Mouse (Mus musculus): ENCODE results near the gene Zfp943. TPM values are rescaled to one million over a fixed set of nuclear protein-coding genes. Genes with fewer than 3 reads are reported as not detected.
"Not testable (repeated sequence)": the region's sequence is repeated elsewhere in the genome, so short reads cannot be mapped to it uniquely, and the experiment has no call there.

Zfp943 gene
- 17.7 TPM in 2 replicates for polyA plus RNA-seq (2014; fragmentation: Nextera tagmentation; extraction: Ambion mirVana)

DNA sequence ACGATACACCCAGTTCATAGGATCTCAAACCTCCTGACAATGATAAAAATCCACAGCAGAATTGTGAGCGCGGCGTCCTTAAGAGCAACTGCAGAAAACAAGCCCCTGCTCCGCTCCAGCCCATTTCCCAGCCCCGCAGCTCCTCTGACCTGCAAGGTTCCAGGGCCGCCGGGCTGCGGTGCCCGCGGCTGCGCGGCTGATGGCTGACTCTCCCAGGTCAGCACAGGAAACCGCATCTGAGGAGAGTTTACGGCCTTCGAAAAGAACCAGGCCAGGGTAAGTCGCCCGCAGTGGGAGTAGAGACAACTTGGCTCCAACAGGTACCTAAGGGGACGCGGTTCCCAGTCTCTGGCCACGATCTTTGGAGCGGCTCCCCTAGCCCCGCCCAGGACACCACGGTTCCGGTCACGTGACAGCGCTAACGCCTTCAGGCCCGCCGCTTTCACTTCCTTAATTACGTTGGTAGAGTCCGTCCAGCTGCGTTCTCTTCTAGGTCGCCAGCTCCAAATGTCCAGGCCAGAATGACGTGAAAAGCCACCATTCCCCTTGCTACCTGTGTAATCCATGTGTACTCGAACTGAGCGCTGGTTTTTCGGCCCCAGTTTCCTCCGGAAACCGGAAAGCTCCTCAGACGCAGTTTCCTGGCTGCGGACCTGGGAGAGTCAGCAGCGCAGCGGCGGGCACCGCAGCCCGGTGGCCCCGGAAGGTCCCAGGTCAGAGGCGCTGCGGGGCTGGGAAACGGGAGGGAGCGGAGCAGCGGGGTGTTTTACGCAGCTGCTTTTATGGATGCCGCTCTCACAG lies at the start of gene Zfp943, which contains the start of gene Zfp942:
Zfp943 (plus strand) TSS at position 446 of the 801 bp plus-strand sequence.
Zfp942 (minus strand) TSS at position 358 of the 801 bp plus-strand sequence.
- not testable (repeated sequence) for H3K27me3 ChIP-seq (ENCODE audit: control insufficient read depth, insufficient read depth, low read length); H3K36me3 ChIP-seq (ENCODE audit: control insufficient read depth, insufficient read depth, low read length); H3K9me3 ChIP-seq (ENCODE audit: control insufficient read depth, low read length); H3K4me1 ChIP-seq (ENCODE audit: control insufficient read depth, insufficient read depth, low read length)
- Histone ChIP-seq H3K27ac (ENCODE audit: low read depth, low read length) (peak within 1 kb of the TSS; percentile 87), H3K4me2 (replicated peaks; ENCODE audit: low read depth, low read length) (peak within 1 kb of the TSS; percentile 44), H3K4me3 (ENCODE audit: low read length) (peak within 1 kb of the TSS; percentile 57), H3K9ac (ENCODE audit: low read depth, low read length) (peak within 1 kb of the TSS; percentile 64)
- WGBS, result under 1% methylated on average over 39 of the region's 55 CpGs
- peak; percentile 99 for ATAC-seq (ENCODE audit: low FRiP score, low TSS enrichment)

DNA sequence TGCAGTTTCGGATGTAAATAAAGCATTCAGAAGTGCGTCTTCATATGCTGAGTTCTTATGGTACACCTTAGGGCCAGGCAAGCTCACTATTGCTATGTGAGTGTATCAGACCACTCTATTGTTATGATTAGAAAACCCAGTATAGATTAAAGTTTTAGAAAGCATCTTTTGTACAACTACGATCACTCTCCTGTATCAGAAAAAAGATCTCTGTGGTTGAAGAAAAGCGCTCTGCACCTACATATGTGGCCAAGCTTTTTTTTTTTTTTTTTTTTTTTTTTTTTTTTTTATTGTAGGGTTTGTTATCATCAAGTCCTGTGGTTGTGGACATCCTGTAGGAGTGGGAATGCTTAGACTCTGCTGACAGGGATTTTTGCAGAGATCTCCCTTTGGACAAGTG lies 950 bp downstream of the Zfp943 start:
- H3K9me3 ChIP-seq (ENCODE audit: control insufficient read depth, low read length), result no peaks in the 10 kb centered on the region
- ATAC-seq (ENCODE audit: low FRiP score, low TSS enrichment), result no peak
- 60% methylated on average over 4 of the region's 4 CpGs for WGBS
- no peak overlapping the region for H3K27ac ChIP-seq (ENCODE audit: low read depth, low read length)
- H3K4me1 ChIP-seq (ENCODE audit: control insufficient read depth, insufficient read depth, low read length), result peaks cover 7% of the 10 kb centered on the region; the same call in 1 of the 2 replicates
- H3K4me2 ChIP-seq (replicated peaks; ENCODE audit: low read depth, low read length), result peak overlapping the region; percentile 44
- H3K9ac ChIP-seq (ENCODE audit: low read depth, low read length), result peak overlapping the region; percentile 64; the same call in 1 of the 2 replicates
- peak overlapping the region; percentile 57 for H3K4me3 ChIP-seq (ENCODE audit: low read length)
- no peaks in the 10 kb centered on the region for H3K36me3 ChIP-seq (ENCODE audit: control insufficient read depth, insufficient read depth, low read length)
- no peaks in the 10 kb centered on the region for H3K27me3 ChIP-seq (ENCODE audit: control insufficient read depth, insufficient read depth, low read length)

DNA sequence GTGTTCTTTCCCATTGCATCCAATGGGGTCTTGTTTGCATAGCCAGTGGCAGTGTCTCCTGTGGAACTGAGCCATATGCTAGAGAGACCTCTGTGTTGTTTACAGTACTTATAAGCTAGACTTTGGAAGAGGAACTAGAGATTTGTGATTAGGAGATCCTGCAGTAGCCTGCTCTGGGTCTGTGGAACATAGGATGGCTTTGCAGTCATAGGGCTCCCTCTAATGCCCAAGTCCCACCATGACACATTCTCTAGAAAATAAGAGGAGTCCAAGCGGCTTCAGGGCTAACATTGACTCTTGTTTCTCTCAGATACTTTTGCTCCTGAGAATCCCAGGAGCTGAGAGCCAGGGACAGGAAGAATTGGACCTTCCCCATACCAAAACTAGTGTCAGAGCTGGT lies 73.2 kb downstream of the Zfp943 start:
- 40% methylated on average over 1 of the region's 1 CpGs for WGBS
- not testable (repeated sequence) for H3K9me3 ChIP-seq (ENCODE audit: control insufficient read depth, low read length); H3K4me3 ChIP-seq (ENCODE audit: low read length); H3K36me3 ChIP-seq (ENCODE audit: control insufficient read depth, insufficient read depth, low read length); H3K27me3 ChIP-seq (ENCODE audit: control insufficient read depth, insufficient read depth, low read length); H3K4me1 ChIP-seq (ENCODE audit: control insufficient read depth, insufficient read depth, low read length); H3K4me2 ChIP-seq (replicated peaks; ENCODE audit: low read depth, low read length); ATAC-seq (ENCODE audit: low FRiP score, low TSS enrichment); H3K27ac ChIP-seq (ENCODE audit: low read depth, low read length); H3K9ac ChIP-seq (ENCODE audit: low read depth, low read length)

DNA sequence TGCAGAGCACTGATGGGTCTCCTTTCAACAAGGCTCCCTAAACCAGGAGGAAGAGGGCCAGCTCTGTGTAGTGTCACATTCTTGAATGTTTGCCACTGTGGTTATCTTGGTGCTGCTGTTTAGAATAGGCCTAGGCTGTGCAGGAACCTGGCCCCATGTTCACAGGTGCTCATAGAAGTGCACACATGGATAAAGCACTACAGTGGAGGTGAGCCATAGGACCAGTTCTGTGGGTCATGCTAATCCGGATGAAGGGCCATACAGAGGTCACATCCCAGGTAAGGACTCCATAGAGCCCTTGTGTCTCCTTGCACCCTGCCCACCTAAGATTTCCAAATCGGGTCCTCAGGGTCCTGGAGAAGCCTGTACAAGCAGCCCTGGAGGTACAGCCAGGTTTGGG lies 87.1 kb downstream of the Zfp943 start:
- no peaks in the 10 kb centered on the region for H3K9me3 ChIP-seq (ENCODE audit: control insufficient read depth, low read length)
- 77% methylated on average over 2 of the region's 2 CpGs for WGBS
- no peaks in the 10 kb centered on the region for H3K27me3 ChIP-seq (ENCODE audit: control insufficient read depth, insufficient read depth, low read length)
- ATAC-seq (ENCODE audit: low FRiP score, low TSS enrichment), result no peak
- no peaks in the 10 kb centered on the region for H3K4me1 ChIP-seq (ENCODE audit: control insufficient read depth, insufficient read depth, low read length)
- H3K4me2 ChIP-seq (replicated peaks; ENCODE audit: low read depth, low read length), result no peak overlapping the region
- H3K9ac ChIP-seq (ENCODE audit: low read depth, low read length), result no peak overlapping the region
- H3K36me3 ChIP-seq (ENCODE audit: control insufficient read depth, insufficient read depth, low read length), result no peaks in the 10 kb centered on the region
- H3K4me3 ChIP-seq (ENCODE audit: low read length), result no peak overlapping the region
- no peak overlapping the region for H3K27ac ChIP-seq (ENCODE audit: low read depth, low read length)

DNA sequence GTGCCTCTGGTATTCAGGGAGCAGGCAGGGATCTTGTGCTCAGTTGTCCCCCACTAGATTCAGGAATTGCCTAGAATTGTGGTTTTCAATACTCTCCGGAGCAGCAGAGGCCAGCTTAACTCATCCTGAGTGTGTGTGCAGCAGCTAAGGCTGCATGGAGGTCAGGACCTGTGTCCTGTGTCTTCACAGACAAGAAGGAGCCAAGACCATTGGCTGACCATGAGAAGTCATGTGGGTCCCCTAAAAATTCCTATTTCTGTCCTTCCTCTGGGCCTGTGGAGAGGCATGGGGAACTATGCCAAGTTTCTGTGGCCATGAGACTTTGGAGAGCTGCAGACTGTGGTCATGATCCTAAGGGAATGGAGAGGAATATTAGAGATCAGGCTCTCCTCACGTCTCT lies 90.9 kb downstream of the Zfp943 start:
- Histone ChIP-seq H3K4me3 (ENCODE audit: low read length) (no peak overlapping the region), H3K4me2 (replicated peaks; ENCODE audit: low read depth, low read length) (no peak overlapping the region), H3K27ac (ENCODE audit: low read depth, low read length) (no peak overlapping the region), H3K27me3 (ENCODE audit: control insufficient read depth, insufficient read depth, low read length) (no peaks in the 10 kb centered on the region), H3K9me3 (ENCODE audit: control insufficient read depth, low read length) (peaks cover 3% of the 10 kb centered on the region; the same call in 1 of the 2 replicates), H3K9ac (ENCODE audit: low read depth, low read length) (no peak overlapping the region), H3K36me3 (ENCODE audit: control insufficient read depth, insufficient read depth, low read length) (no peaks in the 10 kb centered on the region), H3K4me1 (ENCODE audit: control insufficient read depth, insufficient read depth, low read length) (no peaks in the 10 kb centered on the region)
- 82% methylated on average over 2 of the region's 2 CpGs for WGBS
- ATAC-seq (ENCODE audit: low FRiP score, low TSS enrichment), result no peak

DNA sequence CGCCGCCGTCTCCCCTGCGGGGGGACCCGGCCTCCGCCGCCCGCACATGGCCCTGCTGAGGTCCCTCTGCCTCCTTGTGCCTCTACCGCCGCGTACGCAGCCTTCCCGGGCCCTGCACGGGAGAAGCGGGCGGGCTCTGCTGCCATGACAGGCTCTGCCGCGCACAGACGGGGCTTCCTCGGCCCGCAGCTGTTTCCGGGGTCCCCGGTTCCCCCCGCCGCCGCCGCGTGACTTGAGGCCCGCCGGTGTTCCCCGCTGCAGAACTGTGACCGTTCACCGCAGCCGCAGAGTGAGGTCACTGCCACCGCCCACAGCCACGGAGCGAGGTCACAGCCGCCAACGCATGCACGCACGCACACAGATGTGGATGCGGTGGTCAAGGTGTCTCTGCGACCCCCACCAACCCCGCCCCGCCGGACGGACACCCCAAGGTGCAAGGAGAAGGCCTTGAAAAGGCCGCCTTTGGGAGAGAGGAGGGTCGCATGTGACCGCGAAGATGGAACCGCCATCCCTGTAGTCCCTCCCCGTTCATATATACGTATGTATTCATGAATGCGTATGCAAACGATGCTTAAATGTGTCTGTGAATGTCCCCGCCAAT lies 118.8 kb downstream of the Zfp943 start:
- peak overlapping the region; percentile 90 for H3K4me2 ChIP-seq (replicated peaks; ENCODE audit: low read depth, low read length)
- H3K36me3 ChIP-seq (ENCODE audit: control insufficient read depth, insufficient read depth, low read length), result no peaks in the 10 kb centered on the region
- H3K4me1 ChIP-seq (ENCODE audit: control insufficient read depth, insufficient read depth, low read length), result no peaks in the 10 kb centered on the region
- no peak overlapping the region for H3K27ac ChIP-seq (ENCODE audit: low read depth, low read length)
- peak; percentile 92 for ATAC-seq (ENCODE audit: low FRiP score, low TSS enrichment)
- no peaks in the 10 kb centered on the region for H3K9me3 ChIP-seq (ENCODE audit: control insufficient read depth, low read length)
- peak overlapping the region; percentile 62 for H3K4me3 ChIP-seq (ENCODE audit: low read length)
- no peaks in the 10 kb centered on the region for H3K27me3 ChIP-seq (ENCODE audit: control insufficient read depth, insufficient read depth, low read length)
- H3K9ac ChIP-seq (ENCODE audit: low read depth, low read length), result peak overlapping the region; percentile 66
- 5% methylated on average over 57 of the region's 57 CpGs for WGBS

DNA sequence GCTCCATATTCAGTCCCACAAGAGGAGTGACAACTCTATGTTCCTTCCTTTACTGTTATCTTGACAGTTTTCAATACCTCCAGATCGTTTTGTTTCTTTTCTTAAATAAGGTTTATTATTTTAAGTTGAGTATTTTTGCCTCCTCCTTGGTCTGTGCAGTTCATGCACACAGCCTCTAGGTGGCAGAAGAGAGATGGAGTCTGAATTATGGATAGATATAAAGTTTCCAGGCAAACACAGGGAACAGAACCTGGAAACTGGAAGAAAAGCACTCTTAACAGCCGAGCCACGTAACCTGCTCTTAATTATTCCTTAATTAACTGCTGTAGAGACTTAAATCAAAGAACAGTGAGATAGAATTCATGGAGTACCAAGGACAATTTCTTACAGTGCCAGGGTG lies 120.9 kb downstream of the Zfp943 start:
- H3K9me3 ChIP-seq (ENCODE audit: control insufficient read depth, low read length); H3K4me2 ChIP-seq (replicated peaks; ENCODE audit: low read depth, low read length); H3K36me3 ChIP-seq (ENCODE audit: control insufficient read depth, insufficient read depth, low read length); H3K4me3 ChIP-seq (ENCODE audit: low read length); H3K9ac ChIP-seq (ENCODE audit: low read depth, low read length); ATAC-seq (ENCODE audit: low FRiP score, low TSS enrichment); H3K4me1 ChIP-seq (ENCODE audit: control insufficient read depth, insufficient read depth, low read length); H3K27ac ChIP-seq (ENCODE audit: low read depth, low read length); H3K27me3 ChIP-seq (ENCODE audit: control insufficient read depth, insufficient read depth, low read length): not testable (repeated sequence)
- WGBS, result 22% methylated on average over 3 of the region's 3 CpGs

DNA sequence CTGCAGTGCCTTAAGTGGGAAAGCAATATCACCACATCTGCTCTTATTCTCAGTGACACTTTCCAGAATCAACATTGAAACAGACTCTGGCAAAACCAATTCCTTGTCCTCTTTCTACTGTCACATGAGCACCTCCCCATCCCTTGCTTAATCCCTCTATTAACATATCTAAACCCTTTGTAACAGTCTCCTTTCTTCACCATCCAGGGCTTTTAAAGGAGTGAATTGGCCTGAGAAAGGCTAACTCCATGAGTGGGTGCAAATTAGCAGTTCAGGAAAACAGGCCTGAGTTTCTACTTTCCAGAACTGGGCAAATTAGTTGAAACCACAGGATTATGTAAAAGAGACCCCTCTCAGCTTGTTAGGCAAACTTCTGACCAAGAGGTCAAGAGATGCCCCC lies 156.4 kb downstream of the Zfp943 start:
- no peak overlapping the region for H3K9ac ChIP-seq (ENCODE audit: low read depth, low read length)
- no peak overlapping the region for H3K27ac ChIP-seq (ENCODE audit: low read depth, low read length)
- H3K4me3 ChIP-seq (ENCODE audit: low read length), result no peak overlapping the region
- H3K9me3 ChIP-seq (ENCODE audit: control insufficient read depth, low read length), result no peaks in the 10 kb centered on the region
- no peaks in the 10 kb centered on the region for H3K4me1 ChIP-seq (ENCODE audit: control insufficient read depth, insufficient read depth, low read length)
- no peaks in the 10 kb centered on the region for H3K27me3 ChIP-seq (ENCODE audit: control insufficient read depth, insufficient read depth, low read length)
- ATAC-seq (ENCODE audit: low FRiP score, low TSS enrichment), result no peak
- H3K36me3 ChIP-seq (ENCODE audit: control insufficient read depth, insufficient read depth, low read length), result no peaks in the 10 kb centered on the region
- no peak overlapping the region for H3K4me2 ChIP-seq (replicated peaks; ENCODE audit: low read depth, low read length)
